Mouse (Mus musculus) left cerebral cortex, postnatal 36 days (tissue): Measurements from ENCODE around the gene Stxbp1. TPM values are rescaled to one million over a fixed set of nuclear protein-coding genes. Genes with fewer than 3 reads are reported as not detected.
A peak's percentile ranks its signal among the peaks of the same experiment; 100 is the strongest.
"Not testable (repeated sequence)": the region's sequence is repeated elsewhere in the genome, so short reads cannot be mapped to it uniquely, and the experiment has no call there.

Source experiments
- DNase-seq, 2 experiments: peaks; one replicate each; pipeline ENCODE4 v3.0.0; 2021 to 2022; ENCODE audit warnings: low spot score in 2 of 2, mixed read lengths in 1 of 2
- intact Hi-C: fragments of 180-260 bp; cut with DNase I; formaldehyde crosslinking; loops from one replicate; pipeline ENCODE4 v1.15.1; 2025
- total RNA-seq, 2 experiments: library from RNA; stranded (reverse); gene quantifications; 2 replicates each; pipeline ENCODE4 v1.2.3; 2021

Gene Stxbp1
- total RNA-seq, 2 experiments from 2014 or later = 963 to 1,065 TPM

GRCm38 (mm10) chr2:32875675-32876489 is 28.8 kb upstream of the Stxbp1 start, which contains the start of gene Fam129b:
Gene Fam129b, plus strand, starts transcription at chr2:32876114.
- intact Hi-C loops = loop anchor here (2.0 kb wide), 1 partner anchor 33 kb away; no protein-coding TSS in a partner anchor
- peak; percentile 70 to 76 for DNase-seq

- no peak for DNase-seq
- intact Hi-C loops = no loop called here
These were observed 28.1 kb upstream of the Stxbp1 start for GRCm38 (mm10) chr2:32874951-32875674.

DNA sequence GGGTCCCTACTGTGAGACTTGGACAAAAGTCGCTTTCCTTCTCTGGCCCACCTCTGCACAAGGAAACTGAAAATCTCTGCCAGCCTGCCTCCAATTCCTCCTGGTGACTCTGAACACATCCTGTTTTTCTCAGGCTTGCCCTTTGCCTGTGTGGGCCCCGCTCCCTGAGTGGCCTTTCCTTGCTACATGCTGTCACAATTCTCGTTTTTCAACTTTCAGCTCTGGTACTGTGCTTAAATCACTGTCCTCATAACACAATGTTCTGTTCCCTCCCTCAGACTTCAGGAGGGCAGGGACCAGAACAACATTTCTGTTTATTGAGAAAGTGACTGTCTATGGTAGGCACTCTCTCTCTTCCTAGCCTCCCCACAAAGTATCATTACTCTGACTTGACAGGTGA is 27.0 kb upstream of the Stxbp1 start:
- intact Hi-C loops = no loop called here
- DNase-seq = no peak

DNA sequence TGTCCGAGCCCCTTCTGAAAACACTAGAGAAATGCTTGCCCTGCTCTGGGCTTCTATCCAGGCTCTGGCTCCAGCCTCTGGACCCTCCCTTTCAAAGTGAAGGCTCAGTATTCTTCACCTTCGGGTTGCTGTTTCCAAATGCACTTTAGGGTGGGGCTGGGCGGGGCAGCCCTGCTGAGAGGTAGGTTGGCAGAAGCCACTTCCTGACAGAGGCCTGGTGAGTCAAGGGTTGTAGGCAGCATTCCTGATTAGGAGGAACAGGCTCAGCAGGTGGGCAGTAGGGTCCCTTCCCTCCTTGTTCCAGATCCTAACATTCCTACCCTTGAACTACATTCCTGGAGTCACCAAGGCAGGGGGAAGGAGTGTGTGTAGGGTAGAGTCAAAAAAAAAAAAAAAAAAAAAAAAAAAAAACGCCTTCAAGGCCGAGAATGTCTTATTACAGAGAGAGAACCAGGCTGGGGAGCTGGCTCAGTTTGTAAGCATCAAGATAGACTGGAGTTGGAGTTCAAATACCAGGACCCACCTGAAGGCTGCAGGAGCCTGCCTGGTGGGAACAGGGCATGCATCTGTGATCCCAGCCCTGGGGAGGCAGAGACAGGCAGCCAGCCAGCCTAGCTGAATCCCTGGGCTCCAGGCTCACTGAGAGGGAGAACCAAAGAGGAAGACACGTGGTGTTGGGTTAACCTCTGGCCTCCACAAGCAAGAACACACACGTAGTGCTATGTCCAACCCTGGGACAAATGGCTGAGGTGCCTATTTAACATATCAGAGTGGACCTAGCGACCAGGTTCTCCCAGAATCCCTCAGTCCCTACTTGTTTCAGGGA is 23.4 kb upstream of the Stxbp1 start:
- no peak for DNase-seq
- intact Hi-C loops = no loop called here

GRCm38 (mm10) chr2:32869721-32870274 is 22.8 kb upstream of the Stxbp1 start:
- intact Hi-C loops = no loop called here

DNA sequence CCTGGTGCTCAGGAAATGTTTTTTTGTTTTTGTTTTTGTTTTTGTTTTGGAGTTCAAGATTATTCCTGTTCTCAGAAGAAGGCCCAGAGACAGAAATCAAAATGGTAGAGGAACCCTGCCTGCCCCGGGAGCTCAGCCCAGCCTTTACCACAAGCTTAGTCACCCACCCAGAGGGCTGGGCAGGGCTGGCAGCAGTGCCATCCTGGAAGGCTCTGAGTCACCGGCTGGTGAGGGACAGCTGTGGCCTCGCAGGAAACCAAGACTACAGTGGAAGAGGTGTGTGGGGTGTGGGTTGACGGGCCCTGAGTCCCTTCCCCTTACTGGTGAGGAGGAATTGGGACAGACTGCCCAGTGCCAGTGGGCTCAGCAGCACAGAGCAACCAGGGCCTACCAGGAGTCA is 20.3 kb upstream of the Stxbp1 start:
- intact Hi-C loops = no loop called here
- DNase-seq = no peak

More at GRCm38 (mm10) chr2:32869721-32870274, 22.8 kb upstream of the Stxbp1 start:
- no peak for DNase-seq

DNA sequence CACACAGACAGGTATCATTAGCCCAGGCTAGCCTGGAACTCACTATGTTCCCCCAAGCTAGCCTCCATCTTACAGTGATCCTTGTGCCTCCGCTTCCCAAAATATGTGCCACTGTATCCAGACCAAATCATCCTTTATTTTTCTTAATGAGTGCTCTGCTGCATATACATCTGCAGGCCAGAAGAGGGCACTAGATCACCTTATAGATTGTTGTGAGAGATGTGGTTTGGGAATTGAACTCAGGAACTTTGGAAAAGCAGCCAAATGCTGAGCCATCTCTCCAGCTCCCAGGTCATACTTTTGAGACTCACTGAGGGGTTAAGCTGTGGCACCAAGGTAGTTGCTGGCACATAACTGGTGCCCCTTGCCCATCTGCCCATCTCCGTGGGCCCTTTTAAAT is 17.7 kb upstream of the Stxbp1 start:
- DNase-seq = no peak
- intact Hi-C loops = loop anchor here (2.0 kb wide), 2 partner anchors 48 to 64 kb away; no protein-coding TSS in a partner anchor

- no peak for DNase-seq
- intact Hi-C loops = no loop called here
These were observed 16.3 kb upstream of the Stxbp1 start for GRCm38 (mm10) chr2:32863317-32863716.

- intact Hi-C loops = no loop called here
- no peak for DNase-seq
These were observed 13.8 kb upstream of the Stxbp1 start for GRCm38 (mm10) chr2:32860799-32861198.

GRCm38 (mm10) chr2:32859622-32860012 is 12.6 kb upstream of the Stxbp1 start:
- intact Hi-C loops = loop anchor here (5.0 kb wide), 1 partner anchor 147 kb away; the partner anchor contains the start of gene Cdk9
- DNase-seq = no peak

DNA sequence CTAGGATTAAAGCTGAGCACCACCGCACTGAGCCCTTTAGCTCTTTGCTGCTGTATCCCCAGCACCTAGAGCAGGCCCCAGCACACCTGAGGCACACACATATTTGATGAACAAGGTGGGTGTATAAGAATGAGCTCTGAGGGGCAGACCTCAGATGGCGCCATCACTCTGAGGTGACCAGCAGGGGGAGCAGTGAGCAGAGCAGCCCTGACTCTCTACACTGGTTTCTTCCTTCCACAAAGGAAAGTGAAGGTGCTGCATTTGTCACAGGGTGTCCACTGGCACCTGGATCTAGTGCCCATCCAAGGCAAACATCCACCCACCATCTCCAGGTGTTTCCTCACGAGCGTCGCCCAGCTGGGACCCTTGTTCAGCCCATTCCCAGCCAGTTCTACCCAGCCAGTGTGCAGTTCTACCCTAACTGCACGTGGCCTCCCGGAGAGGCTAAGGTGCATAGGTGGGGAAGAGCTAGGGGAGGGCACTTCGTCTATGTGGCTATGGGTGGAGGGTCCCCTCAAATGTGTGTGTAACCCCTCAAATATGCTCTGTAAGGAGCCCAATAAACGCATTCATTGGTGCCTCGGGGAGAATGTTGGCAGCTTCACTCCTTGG is 12.1 kb upstream of the Stxbp1 start:
- DNase-seq = no peak
- intact Hi-C loops = loop anchor here (5.0 kb wide), 1 partner anchor 147 kb away; the partner anchor contains the start of gene Cdk9

DNA sequence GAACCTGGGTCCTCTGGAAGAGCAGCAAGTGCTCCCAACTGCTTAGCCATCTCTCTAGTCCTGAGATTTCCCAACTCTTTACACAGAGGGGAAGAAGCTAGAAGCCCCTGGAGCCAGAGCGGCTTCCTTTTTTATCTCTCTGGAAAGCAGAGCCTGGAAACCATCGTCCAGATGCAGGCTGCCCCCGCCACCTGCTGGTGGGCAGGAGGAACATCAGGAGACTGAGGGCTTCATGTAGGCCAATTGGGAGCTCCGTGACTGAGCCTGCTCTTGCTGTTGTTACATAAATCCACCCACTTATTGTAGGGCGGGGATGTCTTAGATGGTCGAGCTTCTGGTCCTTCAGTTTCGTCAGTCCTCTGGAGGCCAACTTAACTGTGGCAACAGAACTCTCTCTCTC is 10.5 kb upstream of the Stxbp1 start:
- intact Hi-C loops = loop anchor here (2.0 to 5.0 kb wide), 3 partner anchors 37 to 145 kb away; partner anchors contain the start of gene Cdk9
- peak; percentile 78 to 80 for DNase-seq

- no peak for DNase-seq
- intact Hi-C loops = loop anchor here (2.0 to 5.0 kb wide), 3 partner anchors 35 to 144 kb away; partner anchors contain the start of gene Cdk9
These were observed 8.9 kb upstream of the Stxbp1 start for GRCm38 (mm10) chr2:32855790-32856465.

DNA sequence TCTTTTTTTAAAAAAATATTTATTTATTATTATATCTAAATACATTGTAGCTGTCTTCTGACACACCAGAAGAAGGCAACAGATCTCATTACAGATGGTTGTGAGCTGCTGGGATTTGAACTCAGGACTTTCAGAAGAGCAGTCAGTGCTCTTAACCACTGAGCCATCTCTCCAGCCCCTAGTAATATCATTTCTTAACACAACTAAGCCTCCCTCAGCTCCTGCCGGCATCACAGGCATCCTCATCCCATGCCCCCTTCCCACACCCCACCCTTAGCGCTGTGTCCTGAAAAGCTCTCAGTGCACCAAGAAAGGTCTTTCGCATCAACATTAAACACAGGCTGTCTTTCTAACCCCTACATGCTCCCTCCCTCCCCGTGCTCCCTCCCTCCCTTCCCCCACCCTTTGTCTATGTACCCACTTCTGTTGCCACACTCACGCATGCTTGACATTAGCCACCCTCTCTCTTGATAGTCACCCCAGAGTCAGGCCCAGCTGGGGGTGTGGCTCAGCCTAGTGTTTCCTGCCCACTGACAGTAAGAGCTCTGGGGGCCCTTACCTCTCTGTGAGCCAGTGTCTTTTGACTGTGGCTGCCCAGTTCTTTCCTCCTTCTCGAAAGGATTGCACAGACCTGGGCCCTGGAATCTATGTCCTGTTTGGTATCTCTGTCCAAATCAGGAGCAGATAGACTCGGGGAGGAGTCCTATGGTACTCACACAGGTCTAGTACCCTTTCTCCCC is 8.2 kb upstream of the Stxbp1 start:
- intact Hi-C loops = loop anchor here (5.0 kb wide), 1 partner anchor 143 kb away; the partner anchor contains the start of gene Cdk9
- DNase-seq = no peak

- DNase-seq = peak; percentile 80 to 83
- intact Hi-C loops = no loop called here
These were observed 7.2 kb upstream of the Stxbp1 start for GRCm38 (mm10) chr2:32854206-32854605.

DNA sequence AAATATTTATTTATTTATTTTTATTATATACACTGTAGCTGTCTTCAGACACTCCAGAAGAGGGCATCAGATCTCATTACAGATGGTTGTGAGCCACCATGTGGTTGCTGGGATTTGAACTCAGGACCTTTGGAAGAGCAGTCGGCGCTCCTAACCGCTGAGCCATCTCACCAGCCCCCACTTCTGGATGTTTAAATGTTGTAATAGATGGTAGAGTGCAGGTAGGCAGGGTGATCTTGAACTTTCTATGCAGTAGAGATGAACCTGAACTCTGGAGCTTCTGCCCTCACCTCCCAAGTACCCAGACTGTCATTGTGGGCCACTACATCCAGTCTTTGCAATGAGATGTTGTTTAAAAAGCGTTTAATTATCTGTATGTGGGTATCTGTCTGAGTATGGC is 6.7 kb upstream of the Stxbp1 start:
- intact Hi-C loops, DNase-seq: not testable (repeated sequence)

DNA sequence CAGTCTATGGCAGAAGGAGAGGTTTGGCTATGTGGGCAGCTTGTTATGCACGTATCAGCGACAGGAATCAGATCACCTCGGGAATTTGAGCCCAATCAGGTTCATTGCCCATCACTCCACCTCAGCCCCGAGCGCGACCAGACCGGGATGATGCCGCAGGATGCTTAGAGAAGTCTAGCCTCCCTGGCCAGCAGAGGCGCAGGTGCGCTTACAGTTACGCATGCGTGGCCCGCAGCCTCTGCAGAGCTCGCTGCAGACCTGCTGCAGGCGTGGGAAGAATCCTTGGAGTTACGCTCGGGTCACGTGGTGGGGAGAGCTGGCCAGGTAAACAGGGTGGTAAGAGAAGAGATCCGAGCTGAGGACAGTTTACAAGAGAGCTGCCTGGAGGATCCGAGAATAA is 5.1 kb upstream of the Stxbp1 start:
- intact Hi-C loops = no loop called here
- DNase-seq = peak; percentile 82 to 86

DNA sequence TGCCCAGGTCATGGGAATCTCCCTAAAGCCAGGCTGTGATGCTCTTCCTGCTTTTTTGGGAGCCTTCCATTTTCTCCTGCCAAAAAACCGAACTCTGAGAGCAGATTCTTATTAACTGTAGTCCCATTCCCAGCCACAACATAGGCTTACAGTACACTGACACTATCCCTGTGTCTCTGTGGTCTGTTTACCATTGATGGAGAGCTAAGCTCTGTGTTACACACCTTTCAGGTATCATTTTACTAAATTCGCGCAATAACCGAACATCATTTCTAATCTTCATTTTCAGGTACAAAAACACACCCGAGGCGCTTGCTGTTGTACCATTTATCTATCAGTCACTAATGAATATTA is 400 bp upstream of the Stxbp1 start:
- DNase-seq = no peak
- intact Hi-C loops = loop anchor here (2.0 kb wide), 1 partner anchor 31 kb away; no protein-coding TSS in a partner anchor
